Mouse (Mus musculus) left cerebral cortex, adult 8-10 months (tissue): ENCODE results near the gene Tatdn3. TPM values are rescaled to one million over a fixed set of nuclear protein-coding genes. Genes with fewer than 3 reads are reported as not detected.

Experiments
- total RNA-seq, 4 experiments: library from RNA; stranded (reverse); gene quantifications; 2 replicates each; pipeline ENCODE4 v1.2.4; 2022

Tatdn3 gene
- total RNA-seq, 4 experiments from 2014 or later = 28.7 to 35.8 (median 31.9) TPM

Other genes with a start within 250 kb of the Tatdn3 start
- gene Rps6kc1, start 151.2 kb downstream of the Tatdn3 start, total RNA-seq = 100 to 1,000 TPM; 112 to 133 (median 128) TPM
- gene Angel2, start 137.8 kb downstream of the Tatdn3 start, total RNA-seq = 10 to 100 TPM; 56.3 to 64.7 (median 57.9) TPM
- 1 to 10 TPM; 2.0 to 3.0 (median 2.6) TPM for gene Vash2, start 83.6 kb downstream of the Tatdn3 start, total RNA-seq
- gene Flvcr1, start 36.8 kb downstream of the Tatdn3 start, total RNA-seq = 10 to 100 TPM; 12.5 to 15.3 (median 14.3) TPM
- not detected for gene Spata45, start 26.3 kb downstream of the Tatdn3 start, total RNA-seq
- 1 to 10 TPM in 1 of 4 experiments, under 1 TPM in 3; 0.37 to 1.3 (median 0.55) TPM for gene Nsl1, start 80 bp upstream of the Tatdn3 start, total RNA-seq
- 1 to 10 TPM in 3 of 4 experiments, under 1 TPM in 1; 0.89 to 5.4 (median 3.9) TPM for gene Batf3, start 34.9 kb upstream of the Tatdn3 start, total RNA-seq
- gene Fam71a, start 101.9 kb upstream of the Tatdn3 start, total RNA-seq = not detected
- 1 to 10 TPM; 1.0 to 4.6 (median 2.5) TPM for gene Atf3, start 155.1 kb upstream of the Tatdn3 start, total RNA-seq